Mouse (Mus musculus) mature B cell (primary cell): ENCODE measurements around the gene Dynlt1f.
"Not testable (repeated sequence)": the region's sequence is repeated elsewhere in the genome, so short reads cannot be mapped to it uniquely, and the experiment has no call there.

Source experiments
- in situ Hi-C: fragments of 300-500 bp; cut with MboI; formaldehyde crosslinking; loops from 2 replicates; pipeline ENCODE4 v1.14.3; 2019

Dynlt1f gene

GRCm38 (mm10) chr17:6661093-6661816 is 5.6 kb upstream of the Dynlt1f start:
- in situ Hi-C loops = not testable (repeated sequence)

- in situ Hi-C loops = not testable (repeated sequence)
Observed at GRCm38 (mm10) chr17:6660589-6660988, 4.9 kb upstream of the Dynlt1f start.

- in situ Hi-C loops = not testable (repeated sequence)
Observed at GRCm38 (mm10) chr17:6658801-6659200, 3.1 kb upstream of the Dynlt1f start, which contains the start of gene Sytl3. Gene Sytl3 (plus strand): TSS chr17:6659093.

GRCm38 (mm10) chr17:6656471-6656870 is 771 bp upstream of the Dynlt1f start:
- in situ Hi-C loops = not testable (repeated sequence)

GRCm38 (mm10) chr17:6655087-6655511 is 601 bp downstream of the Dynlt1f start:
- in situ Hi-C loops = not testable (repeated sequence)

GRCm38 (mm10) chr17:6653341-6653946 is 2.3 kb downstream of the Dynlt1f start:
- in situ Hi-C loops = not testable (repeated sequence)

- in situ Hi-C loops = not testable (repeated sequence)
Observed at GRCm38 (mm10) chr17:6650904-6651565, 4.7 kb downstream of the Dynlt1f start.

GRCm38 (mm10) chr17:6647452-6647851 is 8.2 kb downstream of the Dynlt1f start:
- in situ Hi-C loops = not testable (repeated sequence)

GRCm38 (mm10) chr17:6646841-6647240 is 8.9 kb downstream of the Dynlt1f start:
- in situ Hi-C loops = not testable (repeated sequence)

- in situ Hi-C loops = not testable (repeated sequence)
Observed at GRCm38 (mm10) chr17:6645668-6646067, 10.0 kb downstream of the Dynlt1f start.

- in situ Hi-C loops = not testable (repeated sequence)
Observed at GRCm38 (mm10) chr17:6644673-6645072, 11.0 kb downstream of the Dynlt1f start.

- in situ Hi-C loops = not testable (repeated sequence)
Observed at GRCm38 (mm10) chr17:6644210-6644609, 11.5 kb downstream of the Dynlt1f start.

- in situ Hi-C loops = not testable (repeated sequence)
Observed at GRCm38 (mm10) chr17:6640771-6641429, 14.8 kb downstream of the Dynlt1f start.

- in situ Hi-C loops = not testable (repeated sequence)
Observed at GRCm38 (mm10) chr17:6640044-6640637, 15.6 kb downstream of the Dynlt1f start.

GRCm38 (mm10) chr17:6639486-6639885 is 16.2 kb downstream of the Dynlt1f start:
- in situ Hi-C loops = not testable (repeated sequence)

GRCm38 (mm10) chr17:6638444-6638843 is 17.3 kb downstream of the Dynlt1f start:
- in situ Hi-C loops = not testable (repeated sequence)

GRCm38 (mm10) chr17:6637434-6637833 is 18.3 kb downstream of the Dynlt1f start:
- in situ Hi-C loops = not testable (repeated sequence)

- in situ Hi-C loops = no loop called here
Observed at GRCm38 (mm10) chr17:6636861-6637260, 18.8 kb downstream of the Dynlt1f start.

GRCm38 (mm10) chr17:6635781-6636180 is 19.9 kb downstream of the Dynlt1f start:
- in situ Hi-C loops = not testable (repeated sequence)

- in situ Hi-C loops = not testable (repeated sequence)
Observed at GRCm38 (mm10) chr17:6632850-6633249, 22.9 kb downstream of the Dynlt1f start.

GRCm38 (mm10) chr17:6630398-6630797 is 25.3 kb downstream of the Dynlt1f start:
- in situ Hi-C loops = not testable (repeated sequence)
